Mouse (Mus musculus): ENCODE results near the gene Maml3.

Gene Maml3

DNA sequence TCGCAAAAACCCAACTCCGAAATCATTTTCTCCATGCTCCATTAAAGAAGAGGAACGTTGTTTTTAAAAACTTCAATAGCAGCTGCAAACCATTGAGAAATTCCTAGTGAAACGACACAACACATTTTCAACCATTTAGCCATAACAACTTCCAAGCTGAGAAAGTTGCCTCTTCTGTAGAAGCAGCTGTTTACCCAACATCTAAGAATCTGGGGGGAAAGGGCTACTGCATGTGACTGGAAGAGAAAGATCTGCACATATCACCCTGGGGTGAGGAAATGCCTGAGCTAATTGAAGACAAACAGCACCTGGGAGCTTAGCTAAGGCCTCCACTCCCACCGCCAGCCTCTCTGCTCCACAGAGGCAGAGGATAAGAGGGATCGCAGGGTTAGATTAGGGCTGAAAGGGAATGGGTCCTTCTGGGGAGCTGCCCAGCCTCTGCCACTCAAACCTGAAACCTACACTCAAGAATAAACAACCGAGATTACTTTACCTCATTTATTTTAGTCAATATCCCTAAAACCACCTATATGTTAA, 13.5 kb downstream of the Maml3 start:
- no peak for DNase-seq (ENCODE audit: extremely low read depth, low read depth, low spot score)

DNA sequence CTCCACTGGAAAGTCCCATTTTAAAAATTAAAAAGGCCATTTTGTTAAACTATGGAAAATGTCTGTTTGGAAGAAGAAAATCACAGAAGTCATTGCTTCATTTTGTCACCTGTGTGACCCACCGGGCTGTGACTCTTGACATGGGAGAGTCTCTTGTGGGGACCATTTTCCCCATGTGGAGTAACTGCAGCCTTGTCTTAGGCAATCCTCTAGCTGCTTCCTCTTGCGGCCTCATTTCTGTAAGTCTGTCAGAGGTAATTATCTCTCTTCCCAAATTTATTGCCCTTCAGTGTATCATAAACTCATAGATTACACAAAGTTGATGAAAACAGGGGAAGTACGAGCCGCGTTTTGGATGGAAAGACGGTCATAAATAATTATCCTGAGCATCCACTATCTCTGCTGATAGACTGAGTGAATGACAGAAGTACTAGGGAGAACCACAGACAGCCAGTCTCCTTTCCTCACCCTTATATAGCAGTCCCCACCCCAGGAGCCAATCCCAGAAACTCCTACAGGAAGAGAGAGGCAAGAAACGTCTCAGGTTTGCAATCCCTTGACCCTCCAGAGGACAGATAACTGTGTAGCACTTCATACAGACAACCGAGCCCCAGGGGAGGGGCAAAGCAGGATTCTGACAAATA, 14.5 kb downstream of the Maml3 start:
- DNase-seq (ENCODE audit: extremely low read depth, low read depth, low spot score): no peak

DNA sequence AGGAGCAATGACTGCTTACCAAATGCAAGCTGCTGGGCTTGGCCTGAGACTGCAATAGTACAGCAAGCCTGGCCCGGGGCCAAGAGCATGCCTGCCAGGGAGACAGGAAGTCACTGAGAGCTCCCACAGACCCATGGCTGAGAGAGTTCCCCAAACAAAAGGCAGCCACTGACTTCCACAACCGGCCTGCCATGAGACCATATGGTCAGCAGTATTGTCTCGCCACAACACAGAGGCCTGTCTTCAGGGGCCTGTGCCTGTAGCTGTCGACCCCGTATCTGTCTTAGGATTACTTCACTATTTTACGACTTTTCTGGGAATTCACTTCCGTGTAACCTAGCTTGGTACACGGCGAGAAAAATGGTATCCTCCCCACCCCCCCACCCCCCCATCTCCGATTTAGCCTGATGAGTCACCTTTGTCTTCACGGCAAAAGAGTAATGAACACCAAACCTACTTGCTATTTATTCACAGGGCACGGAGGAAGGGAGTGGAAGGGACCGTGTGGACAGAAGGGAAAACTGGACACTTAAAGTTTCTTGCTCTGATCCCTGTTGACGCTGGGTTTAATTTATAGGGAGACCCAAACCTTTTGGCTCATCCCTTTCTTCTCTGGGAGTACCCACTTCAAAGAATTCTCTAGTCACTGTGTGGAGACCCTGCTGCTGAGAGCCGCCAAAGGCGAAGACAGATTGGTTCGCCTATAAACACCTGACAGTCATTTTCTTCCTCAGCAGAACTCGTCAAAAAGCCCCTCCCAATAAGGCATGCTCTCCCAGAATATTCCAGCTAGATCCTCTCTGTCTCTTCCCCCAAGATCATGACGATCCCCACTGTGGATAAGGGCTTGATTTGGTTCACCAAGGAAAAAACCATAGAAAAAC, 16.2 kb downstream of the Maml3 start:
- no peak for DNase-seq (ENCODE audit: extremely low read depth, low read depth, low spot score)

DNA sequence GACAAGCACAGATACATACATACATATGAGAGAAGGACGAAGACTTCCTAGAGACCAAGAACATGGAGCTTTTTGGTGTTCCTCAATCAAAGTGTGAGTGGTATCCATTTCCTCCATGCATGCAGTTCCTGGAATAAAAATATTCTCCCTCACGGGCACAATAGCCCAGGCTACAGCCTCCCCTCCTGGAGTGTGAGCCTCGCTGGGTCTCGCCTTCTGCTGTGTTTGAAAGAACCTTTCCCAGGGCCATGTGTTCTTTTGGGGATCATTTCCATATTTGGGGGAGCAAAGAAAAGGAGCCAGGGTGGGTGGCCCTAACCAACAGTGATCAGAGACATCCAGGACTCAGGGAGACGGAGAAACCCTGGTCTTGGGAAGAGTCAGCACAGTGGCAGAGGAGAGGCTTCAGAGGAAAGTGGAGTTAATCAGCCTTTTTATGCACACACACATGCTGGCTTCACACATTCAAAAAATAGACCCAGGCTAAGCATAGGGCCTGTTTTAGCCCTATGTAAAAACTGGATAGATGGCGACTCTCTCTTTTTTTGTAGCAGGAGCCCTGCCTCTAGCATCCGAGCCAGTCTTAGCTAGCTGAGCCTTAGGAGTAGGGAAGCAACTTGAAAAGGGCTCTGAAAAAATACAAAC, 17.1 kb downstream of the Maml3 start:
- no peak for DNase-seq (ENCODE audit: extremely low read depth, low read depth, low spot score)

DNA sequence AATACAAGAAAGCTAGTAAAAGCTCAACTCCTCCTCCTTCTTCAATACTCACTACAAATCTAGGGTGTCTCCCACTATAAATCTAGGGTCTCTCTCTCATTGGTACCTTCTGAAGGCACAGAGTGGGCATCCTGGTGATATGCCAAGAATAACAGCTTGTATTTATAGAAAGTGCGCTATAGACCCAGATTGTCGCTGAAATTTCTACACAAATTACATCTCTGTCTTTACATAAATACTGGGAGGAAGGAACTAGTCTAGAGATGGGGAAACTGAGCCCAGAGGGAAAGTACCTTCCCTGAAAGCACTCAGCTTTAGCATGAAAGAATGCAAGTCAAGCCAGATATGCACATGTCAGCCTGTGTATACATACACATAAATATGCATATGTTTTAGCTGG, 26.1 kb downstream of the Maml3 start:
- no peak for DNase-seq (ENCODE audit: extremely low read depth, low read depth, low spot score)

DNA sequence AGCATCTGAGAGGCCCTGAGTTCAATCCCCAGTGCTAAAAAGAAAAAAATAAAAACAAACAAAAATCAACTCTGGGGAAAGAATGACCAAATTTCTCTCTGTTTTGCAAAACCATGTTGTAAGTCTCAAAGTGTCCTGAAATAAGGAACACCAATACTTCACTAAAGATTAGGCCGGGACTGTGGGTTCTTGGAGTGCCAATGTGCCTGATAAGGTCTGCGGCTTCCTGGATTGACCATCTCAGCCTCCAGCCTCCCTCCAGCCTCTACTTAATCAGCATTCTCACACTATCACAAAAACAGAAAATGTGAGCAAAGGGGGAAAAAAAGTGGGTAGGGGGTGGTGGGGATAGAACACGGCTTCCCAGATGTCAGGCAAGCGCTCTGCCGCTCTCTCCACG, 30.9 kb downstream of the Maml3 start:
- no peak for DNase-seq (ENCODE audit: extremely low read depth, low read depth, low spot score)

DNA sequence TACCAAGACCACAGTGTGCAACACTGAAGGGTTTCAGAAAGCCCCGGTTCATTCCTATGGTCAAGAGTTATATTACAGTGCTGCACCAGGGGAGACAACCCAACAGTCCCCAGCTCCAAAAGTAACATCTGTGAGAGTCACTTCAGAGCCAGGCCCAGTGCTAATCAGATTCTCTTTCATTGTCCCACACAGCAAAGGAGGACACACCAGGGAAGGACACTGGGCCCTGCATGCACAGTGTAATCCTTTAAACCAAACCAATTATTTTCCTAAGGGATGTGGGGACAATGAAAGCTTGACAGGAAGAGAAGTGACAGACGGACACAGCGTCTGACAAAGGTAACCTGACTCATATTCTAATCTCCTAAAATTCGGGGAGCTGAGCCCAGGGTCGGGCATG, 32.9 kb downstream of the Maml3 start:
- no peak for DNase-seq (ENCODE audit: extremely low read depth, low read depth, low spot score)

DNA sequence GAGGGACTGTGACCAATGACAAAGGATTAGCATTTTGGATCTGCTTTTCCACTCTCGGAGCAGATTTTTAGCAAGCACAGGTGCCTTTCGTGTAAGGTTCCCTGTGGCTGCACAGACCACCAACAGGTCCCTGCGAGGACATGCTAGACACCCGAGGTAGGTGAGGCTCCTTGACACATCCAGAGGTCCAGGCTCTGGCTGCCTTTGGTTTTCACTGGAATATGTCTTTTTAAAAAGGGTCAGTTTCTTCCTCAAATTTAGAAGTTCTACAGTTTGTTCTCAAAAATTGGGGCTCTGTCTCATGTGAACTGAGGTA, 34.8 kb downstream of the Maml3 start:
- DNase-seq (ENCODE audit: extremely low read depth, low read depth, low spot score): no peak

DNA sequence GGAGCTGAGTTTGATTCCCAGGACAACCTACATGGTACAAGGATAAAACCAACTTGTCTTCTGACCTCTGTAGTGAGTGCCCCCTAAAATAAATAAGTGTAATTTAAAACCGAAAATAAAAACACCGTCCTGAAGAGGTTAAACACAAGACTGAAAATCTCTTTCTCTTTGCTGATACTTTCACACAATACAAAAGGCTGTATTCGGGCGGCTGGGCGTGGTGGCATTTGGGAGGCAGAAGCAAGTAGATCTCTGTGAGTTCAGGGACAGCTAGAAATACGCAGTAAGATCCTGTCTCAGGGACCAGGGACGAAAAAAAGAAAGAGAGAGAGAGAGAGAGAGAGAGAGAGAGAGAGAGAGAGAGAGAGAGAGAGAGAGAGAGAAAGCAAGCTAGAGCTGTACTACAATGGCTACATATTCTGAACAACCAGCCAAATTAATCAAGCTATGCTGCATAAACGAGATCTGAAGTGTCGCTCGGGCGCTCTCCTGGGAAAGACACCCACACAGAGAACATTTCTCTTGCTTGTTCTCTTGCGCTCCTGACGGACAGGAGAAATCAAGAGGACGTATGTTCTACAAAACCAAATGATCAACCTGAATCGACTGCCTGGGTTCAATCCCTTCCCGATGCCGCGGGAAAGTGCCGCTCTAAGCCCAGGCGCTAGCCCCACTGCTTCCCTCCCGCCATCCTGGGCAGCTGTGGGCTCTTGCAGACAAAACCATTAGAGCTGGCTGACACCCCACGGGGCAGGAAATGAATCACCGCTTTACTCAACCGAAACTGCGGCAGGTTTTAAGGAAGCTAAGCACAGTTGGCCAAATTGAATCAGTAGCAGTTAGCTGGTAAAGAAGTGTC, 35.3 kb downstream of the Maml3 start:
- DNase-seq (ENCODE audit: extremely low read depth, low read depth, low spot score): no peak

DNA sequence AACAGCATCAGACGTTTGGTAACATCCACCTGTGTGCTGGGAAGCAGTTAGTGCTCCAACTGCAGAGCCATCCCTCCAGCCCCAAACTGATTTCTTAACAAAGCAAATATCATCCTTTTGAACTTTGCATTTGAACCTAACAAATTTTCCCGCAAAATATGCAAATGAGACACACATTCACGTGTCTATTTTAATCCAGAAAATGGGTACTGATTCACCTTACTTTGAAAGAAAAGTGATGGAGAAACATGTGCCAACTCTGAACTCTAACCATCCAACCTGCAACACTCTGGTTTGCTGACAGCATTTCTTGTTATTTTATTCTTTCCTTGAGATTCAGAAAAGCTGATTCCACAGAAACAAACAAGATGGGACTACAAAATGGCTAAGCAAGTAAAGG, 36.0 kb downstream of the Maml3 start:
- DNase-seq (ENCODE audit: extremely low read depth, low read depth, low spot score): no peak

DNA sequence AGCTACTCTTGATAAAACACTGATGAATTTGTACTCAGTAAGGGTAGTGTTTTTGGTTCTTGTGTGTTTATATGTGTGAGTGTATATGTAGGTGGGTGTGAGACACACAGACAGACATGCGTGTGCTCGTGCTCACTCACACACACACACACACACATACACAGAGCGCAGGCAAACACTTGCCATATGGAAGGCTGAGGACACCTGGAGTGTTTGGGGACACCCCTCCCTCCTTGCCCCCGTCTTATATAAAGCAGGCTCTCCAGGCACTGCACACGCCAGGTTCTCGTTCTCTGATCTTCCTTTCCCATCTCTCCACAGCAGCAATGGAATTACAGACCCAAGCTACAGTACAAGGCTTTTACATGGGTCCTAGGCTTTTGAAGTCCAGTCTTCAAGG, 37.7 kb downstream of the Maml3 start:
- no peak for DNase-seq (ENCODE audit: extremely low read depth, low read depth, low spot score)

DNA sequence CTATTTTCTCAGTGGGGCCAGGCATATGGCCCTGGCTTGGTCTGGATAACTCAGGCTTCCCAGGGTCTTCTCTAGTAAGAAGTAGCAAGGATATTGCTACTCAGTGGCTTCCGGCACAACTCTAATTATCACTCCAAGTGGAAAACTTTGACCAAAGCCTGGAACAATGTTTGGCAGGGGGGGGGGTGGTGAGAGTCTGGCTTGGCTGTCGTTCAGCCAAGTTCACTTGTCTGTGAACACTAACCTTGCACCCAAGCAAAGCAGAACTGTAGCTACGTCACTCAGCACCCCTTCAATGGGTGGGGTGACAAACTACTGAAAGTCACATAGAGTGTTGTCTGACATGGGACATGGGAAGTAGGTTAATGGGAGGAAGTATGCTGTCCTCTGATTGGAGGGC, 38.7 kb downstream of the Maml3 start:
- no peak for DNase-seq (ENCODE audit: extremely low read depth, low read depth, low spot score)

DNA sequence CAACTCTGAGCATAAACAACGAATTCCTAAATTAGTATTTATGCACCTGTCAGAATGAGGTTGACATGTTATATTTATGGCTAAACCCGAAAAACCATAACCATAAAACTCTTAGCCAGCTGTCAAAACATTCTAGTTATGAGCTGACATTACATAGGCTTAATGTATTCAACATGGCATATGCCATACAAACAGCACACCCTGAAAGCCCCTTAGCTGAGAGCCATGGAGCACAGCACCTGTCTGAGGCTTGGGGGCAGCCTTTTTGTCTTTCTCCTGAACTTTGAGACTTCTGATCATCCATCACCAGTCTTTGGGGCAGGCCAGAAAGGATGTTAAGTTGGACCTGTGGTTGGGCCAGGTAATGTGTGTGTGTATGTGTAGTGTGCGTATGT, 41.6 kb downstream of the Maml3 start:
- DNase-seq (ENCODE audit: extremely low read depth, low read depth, low spot score): no peak

DNA sequence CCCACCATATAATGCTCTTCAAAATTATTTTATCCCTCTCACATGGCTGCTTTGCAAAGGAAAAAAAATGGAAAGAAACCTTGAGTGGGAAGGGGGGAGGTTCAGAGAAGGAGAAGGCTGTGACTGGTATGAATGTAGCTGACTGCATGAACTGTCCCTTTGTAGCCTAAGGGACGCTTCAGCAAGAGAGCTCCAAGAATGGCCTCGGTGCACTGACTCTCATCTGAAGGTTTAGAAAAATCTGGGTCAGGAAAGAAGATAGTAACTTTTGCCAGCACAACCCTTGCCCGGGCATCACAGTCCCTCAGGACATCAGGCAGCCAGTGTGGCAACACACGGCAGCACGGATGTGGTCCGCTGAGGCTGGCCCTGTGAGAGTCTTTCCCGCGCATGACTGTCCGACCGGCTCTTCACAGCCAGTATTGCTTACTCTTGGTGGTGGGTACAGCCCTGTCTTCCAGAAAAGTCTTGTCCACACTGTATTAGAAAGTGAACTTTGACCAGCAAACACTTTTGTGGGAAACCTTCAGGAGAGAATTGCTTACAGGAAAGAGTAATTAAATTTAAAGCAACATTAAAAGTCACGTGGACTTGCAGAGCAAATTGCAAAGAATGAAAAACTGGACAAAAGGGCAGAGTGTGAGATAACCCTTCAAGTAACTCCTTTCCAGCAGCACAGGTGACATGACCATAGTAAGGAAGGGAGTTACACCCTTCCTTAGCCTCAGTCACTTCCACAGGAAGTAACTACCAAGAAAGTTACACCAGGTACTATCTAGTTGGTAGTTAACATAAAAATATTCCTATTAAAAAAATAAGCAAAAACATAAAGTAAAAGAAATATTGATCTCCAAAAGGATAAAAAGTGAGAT, 42.3 kb downstream of the Maml3 start:
- no peak for DNase-seq (ENCODE audit: extremely low read depth, low read depth, low spot score)

DNA sequence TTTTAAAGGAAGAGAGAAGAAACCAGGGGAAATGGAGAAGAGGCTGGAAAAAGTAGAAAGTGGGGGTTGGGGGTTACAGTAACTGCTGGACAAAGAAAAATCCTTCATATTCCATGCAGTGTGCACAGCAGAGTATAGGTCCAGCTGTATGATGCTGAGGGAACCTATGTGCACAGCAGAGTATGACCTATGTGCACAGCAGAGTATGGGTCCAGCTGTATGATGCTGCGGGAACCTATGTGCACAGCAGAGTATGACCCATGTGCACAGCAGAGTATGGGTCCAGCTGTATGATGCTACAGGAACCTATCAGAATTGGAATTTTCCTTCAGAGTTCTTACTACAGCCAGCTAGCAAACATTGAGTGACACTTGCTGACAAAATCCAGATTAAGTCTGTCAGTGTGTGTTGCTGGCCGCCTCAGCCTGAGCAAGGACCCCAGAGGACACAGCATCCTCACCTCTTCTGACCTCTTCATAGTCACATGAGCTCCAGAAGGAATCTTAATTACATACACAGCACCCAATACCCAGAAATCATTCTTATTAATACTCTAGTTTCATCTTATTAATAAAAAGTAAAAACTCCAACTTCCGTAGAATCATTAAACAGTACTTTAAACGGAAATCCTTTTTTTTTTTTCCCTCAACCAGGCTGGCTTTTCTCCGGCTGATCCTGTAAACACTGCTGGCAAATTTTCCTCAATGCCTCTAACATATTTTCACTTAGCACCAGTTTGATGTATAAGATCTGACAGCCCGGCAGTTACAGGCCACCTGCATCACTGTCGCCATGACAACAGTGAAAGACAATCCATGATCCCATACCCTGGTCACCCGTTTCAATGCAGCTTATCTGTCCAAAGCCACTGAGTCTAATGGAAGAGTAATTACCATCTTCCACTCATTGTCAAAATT, 43.1 kb downstream of the Maml3 start:
- DNase-seq (ENCODE audit: extremely low read depth, low read depth, low spot score): no peak

DNA sequence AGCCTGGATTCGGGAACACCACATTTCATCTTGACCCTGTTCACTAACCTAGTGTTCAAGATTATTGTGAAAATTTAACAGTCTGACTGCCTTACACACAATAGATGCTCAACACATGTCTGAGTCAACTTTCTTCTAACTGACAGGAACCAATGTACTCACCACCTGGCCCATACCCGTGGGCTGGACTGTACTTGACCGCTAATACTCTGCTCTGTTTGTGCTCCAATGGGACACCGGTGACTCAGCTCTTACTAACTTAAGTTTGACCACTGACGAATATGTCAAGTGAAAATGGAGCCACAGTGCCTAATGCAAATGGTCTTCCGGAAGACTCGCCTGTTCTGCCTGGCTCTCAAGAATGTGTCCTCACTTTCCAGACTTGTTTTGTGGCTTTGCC, 44.0 kb downstream of the Maml3 start:
- DNase-seq (ENCODE audit: extremely low read depth, low read depth, low spot score): no peak

DNA sequence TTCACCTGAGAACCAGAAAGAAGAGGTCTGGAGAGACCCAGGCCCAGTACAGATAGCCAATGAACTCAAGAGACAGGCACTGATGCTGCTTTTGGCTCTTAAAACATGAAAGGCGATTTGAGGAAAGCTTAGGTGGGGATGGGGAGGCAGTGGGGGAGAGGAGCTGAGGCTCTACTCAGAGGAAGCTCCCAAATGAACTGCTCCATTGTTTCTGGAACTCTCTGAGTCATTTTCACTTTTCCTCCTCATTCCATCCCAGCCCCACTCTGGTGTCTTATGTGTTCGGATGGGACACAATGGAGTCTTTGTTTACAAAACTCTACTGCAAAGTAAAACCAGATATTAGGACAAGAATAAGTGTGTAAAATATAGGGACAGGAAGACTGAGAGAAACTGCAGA, 53.1 kb downstream of the Maml3 start:
- DNase-seq (ENCODE audit: extremely low read depth, low read depth, low spot score): no peak

DNA sequence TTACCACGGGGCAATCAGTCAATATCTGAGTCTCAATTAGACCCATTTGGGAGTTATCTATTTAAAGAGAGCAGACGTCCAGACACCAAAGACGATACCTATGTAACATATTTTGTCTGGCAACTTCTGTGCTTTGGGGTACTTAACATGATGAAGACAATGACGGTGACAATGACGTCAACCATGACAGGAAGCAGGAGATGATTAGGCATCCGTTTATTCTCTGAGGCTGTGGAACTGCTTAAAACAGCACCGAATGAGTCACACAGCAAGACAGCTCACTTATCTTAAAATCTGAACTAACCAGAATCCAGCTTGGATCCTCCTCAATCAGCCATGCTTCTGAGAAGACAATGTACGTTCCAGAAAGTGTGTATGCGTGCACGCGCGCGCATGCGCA, 56.8 kb downstream of the Maml3 start:
- DNase-seq (ENCODE audit: extremely low read depth, low read depth, low spot score): no peak

DNA sequence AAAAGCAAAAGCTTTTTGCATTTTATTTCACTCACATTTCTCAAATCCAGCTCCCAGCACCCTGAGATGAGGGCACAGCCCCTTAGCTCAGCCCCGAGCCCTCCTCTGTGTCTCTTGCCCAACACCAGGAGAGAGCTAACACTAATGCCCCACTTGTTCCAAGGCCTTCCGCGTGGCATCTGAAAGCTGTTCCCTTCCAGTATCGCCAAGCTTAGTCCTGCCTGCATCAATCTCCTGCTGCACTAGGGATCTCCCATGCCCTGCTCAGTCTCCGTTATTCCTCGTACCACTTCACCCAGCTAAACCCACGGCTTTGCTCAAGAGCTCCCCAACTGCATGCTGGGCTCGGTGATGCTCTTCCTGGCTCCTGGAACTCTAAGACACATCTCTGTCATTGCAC, 57.3 kb downstream of the Maml3 start:
- DNase-seq (ENCODE audit: extremely low read depth, low read depth, low spot score): no peak

Measured in fat pad, adult 2 months (tissue).